Mouse (Mus musculus) CH12.LX (cell line): ENCODE data around the gene Grap2. TPM values are rescaled to one million over a fixed set of nuclear protein-coding genes. Genes with fewer than 3 reads are reported as not detected.

Experiments used
- DNase-seq: peaks from one replicate; pipeline ENCODE4 v3.0.0-alpha.2; 2013; ENCODE audit errors: extremely low read depth
- H3K27ac ChIP-seq: 2 replicates; pipeline ENCODE4 v1.5.1; 2012; ENCODE audit warnings: low read depth, mild to moderate bottlenecking, control low read depth, moderate library complexity; ENCODE audit not compliant: insufficient read depth
- H3K27me3 ChIP-seq: replicated peaks from 2 replicates; pipeline ENCODE3; 2012; ENCODE audit warnings: inconsistent platforms
- H3K36me3 ChIP-seq, 2 experiments: replicated peaks in 1 of 2; 2 replicates each; pipeline versions ENCODE3 to v1.6.1; 2012; ENCODE audit warnings: inconsistent platforms in 1 of 2, low read length in 1 of 2, mild to moderate bottlenecking in 1 of 2, mixed read lengths in 1 of 2, moderate library complexity in 1 of 2; ENCODE audit not compliant: control insufficient read depth in 1 of 2, insufficient read depth in 1 of 2
- H3K4me1 ChIP-seq, 2 experiments: 2 replicates each; pipeline ENCODE4 v1.6.1; 2012; ENCODE audit warnings: inconsistent platforms in 1 of 2, moderate library complexity in 1 of 2; ENCODE audit not compliant: insufficient read depth in 2 of 2, control insufficient read depth in 1 of 2
- H3K4me2 ChIP-seq: 2 replicates; pipeline ENCODE4 v1.6.1; 2012; ENCODE audit warnings: low read depth, mild to moderate bottlenecking, control low read depth; ENCODE audit not compliant: poor library complexity, insufficient read depth, severe bottlenecking
- H3K4me3 ChIP-seq, 3 experiments: fragments of 150-350 bp in 1 of 3; sonication (generic) in 1 of 3; replicated peaks in 1 of 3; 2 replicates each; pipeline versions ENCODE3 to v1.5.1; 2011 to 2012; ENCODE audit warnings: low read depth in 2 of 3, low read length in 2 of 3, mild to moderate bottlenecking in 2 of 3, moderate library complexity in 2 of 3, control low read depth in 1 of 3, improper control_type of control experiment in 1 of 3, inconsistent platforms in 1 of 3, mixed read lengths in 1 of 3; ENCODE audit not compliant: poor library complexity in 1 of 3
- H3K79me2 ChIP-seq: replicated peaks from 2 replicates; pipeline ENCODE4 v1.6.1; 2012; ENCODE audit warnings: mild to moderate bottlenecking, moderate library complexity; ENCODE audit not compliant: control insufficient read depth, poor library complexity, insufficient read depth, severe bottlenecking; ENCODE audit errors: extremely low read depth
- H3K9ac ChIP-seq: 2 replicates; pipeline ENCODE4 v1.6.1; 2012; ENCODE audit warnings: low read depth, mild to moderate bottlenecking, control low read depth, moderate library complexity; ENCODE audit not compliant: insufficient read depth
- H3K9me3 ChIP-seq: replicated peaks from 2 replicates; pipeline ENCODE3; 2012; ENCODE audit warnings: low read length, inconsistent platforms, mixed read lengths
- BHLHE40 ChIP-seq: IDR thresholded peaks from 2 replicates; pipeline ENCODE4 v1.6.1; 2011; ENCODE audit warnings: mild to moderate bottlenecking, low read depth, low read length, improper control_type of control experiment
- CTCF ChIP-seq, 2 experiments: IDR thresholded peaks in 1 of 2; conservative IDR thresholded peaks in 1 of 2; 2 replicates each; pipeline ENCODE4 v1.5.1; 2011 to 2012; ENCODE audit warnings: low read depth in 2 of 2, low read length in 2 of 2, improper control_type of control experiment in 1 of 2, inconsistent platforms in 1 of 2, mild to moderate bottlenecking in 1 of 2, moderate library complexity in 1 of 2
- E2F4 ChIP-seq: IDR thresholded peaks from 2 replicates; pipeline ENCODE4 v1.6.1; 2011; ENCODE audit warnings: low read depth, low read length, improper control_type of control experiment; ENCODE audit not compliant: insufficient replicate concordance
- ELF1 ChIP-seq: IDR thresholded peaks from 2 replicates; pipeline ENCODE4 v1.6.1; 2014; ENCODE audit warnings: low read depth, mild to moderate bottlenecking, inconsistent platforms, low read length, improper control_type of control experiment
- EP300 ChIP-seq: IDR thresholded peaks from 2 replicates; pipeline ENCODE4 v1.6.1; 2011; ENCODE audit warnings: low read length, improper control_type of control experiment
- ETS1 ChIP-seq: conservative IDR thresholded peaks from 2 replicates; pipeline ENCODE4 v1.6.1; 2012; ENCODE audit warnings: low read depth, mild to moderate bottlenecking, inconsistent platforms, low read length, improper control_type of control experiment, moderate library complexity
- GABPA ChIP-seq: IDR thresholded peaks from 2 replicates; pipeline ENCODE4 v1.6.1; 2012; ENCODE audit warnings: low read depth, low read length, improper control_type of control experiment, inconsistent platforms; ENCODE audit not compliant: insufficient replicate concordance
- IRF4 ChIP-seq: IDR thresholded peaks from 2 replicates; pipeline ENCODE4 v1.6.1; 2014; ENCODE audit warnings: low read depth, mild to moderate bottlenecking, inconsistent platforms, low read length, improper control_type of control experiment
- KAT2A ChIP-seq: IDR thresholded peaks from 2 replicates; pipeline ENCODE4 v1.6.1; 2012; ENCODE audit warnings: low read length, improper control_type of control experiment, inconsistent platforms; ENCODE audit not compliant: insufficient replicate concordance
- MAFK ChIP-seq: IDR thresholded peaks from 2 replicates; pipeline ENCODE4 v1.6.1; 2011; ENCODE audit warnings: low read length, improper control_type of control experiment; ENCODE audit not compliant: insufficient replicate concordance
- MEF2A ChIP-seq: IDR thresholded peaks from 2 replicates; pipeline ENCODE4 v1.6.1; 2014; ENCODE audit warnings: low read depth, mild to moderate bottlenecking, inconsistent platforms, low read length, improper control_type of control experiment, borderline replicate concordance
- MXI1 ChIP-seq: IDR thresholded peaks from 2 replicates; pipeline ENCODE4 v1.6.1; 2011; ENCODE audit warnings: mild to moderate bottlenecking, low read depth, low read length, improper control_type of control experiment
- PAX5 ChIP-seq: IDR thresholded peaks from 2 replicates; pipeline ENCODE4 v1.6.1; 2012; ENCODE audit warnings: low read length, inconsistent platforms, mixed read lengths
- RAD21 ChIP-seq: IDR thresholded peaks from 2 replicates; pipeline ENCODE4 v1.6.1; 2011; ENCODE audit warnings: low read depth, mild to moderate bottlenecking, low read length, improper control_type of control experiment, moderate library complexity
- TCF12 ChIP-seq: IDR thresholded peaks from 2 replicates; pipeline ENCODE4 v1.6.1; 2014; ENCODE audit warnings: low read depth, mild to moderate bottlenecking, inconsistent platforms, low read length, improper control_type of control experiment
- USF1 ChIP-seq: IDR thresholded peaks from 2 replicates; pipeline ENCODE4 v1.6.1; 2014; ENCODE audit warnings: low read depth, mild to moderate bottlenecking, inconsistent platforms, low read length, improper control_type of control experiment
- ZMIZ1 ChIP-seq: IDR thresholded peaks from 2 replicates; pipeline ENCODE4 v1.6.1; 2012; ENCODE audit warnings: low read depth, mild to moderate bottlenecking, inconsistent platforms, low read length, improper control_type of control experiment
- ZNF384 ChIP-seq: IDR thresholded peaks from 2 replicates; pipeline ENCODE4 v1.6.1; 2012; ENCODE audit warnings: low read depth, low read length, improper control_type of control experiment, inconsistent platforms
- dilution Hi-C: fragments of 300-500 bp; cut with MboI; formaldehyde crosslinking; loops from 2 replicates; pipeline ENCODE4 v1.14.3; 2020; ENCODE audit warnings: low sequenced_read_pairs; ENCODE audit not compliant: extremely low pct_unique_long_range_greater_than_20kb, extremely low pct_ligation_motif_present
- in situ Hi-C: fragments of 300-500 bp; cut with MboI; formaldehyde crosslinking; loops from 3 replicates; pipeline ENCODE4 v1.14.3; 2019; ENCODE audit warnings: low sequenced_read_pairs, low pct_ligation_motif_present, low pct_unique_long_range_greater_than_20kb, mixed read lengths
- polyA plus RNA-seq: library from polyadenylated mRNA; unstranded; fragments of >175 nt; gene quantifications from 2 replicates; pipeline ENCODE4 v1.2.1, GENCODE M21; 2012; ENCODE audit warnings: low read depth; ENCODE audit not compliant: insufficient read length
- total RNA-seq, 2 experiments: library from RNA; depleted of rRNA; stranded (reverse); fragments of 300-350 nt in 1 of 2; fragments of >200 nt in 1 of 2; gene quantifications; 2 replicates each; pipeline ENCODE4 v1.2.3; 2012 to 2014

The Grap2 gene
- total and polyA plus RNA-seq, 3 experiments: 1.5 to 6.2 (median 5.0) TPM

GRCm38 (mm10) chr15:80620371-80620770 is 48.0 kb downstream of the Grap2 start:
- Histone ChIP-seq H3K79me2 (no peaks in the 10 kb centered on the region), H3K4me2 (peak overlapping the region; percentile 39), H3K27ac (no peak overlapping the region), H3K4me1 (peaks cover 15 to 94% of the 10 kb centered on the region in 2 experiments), H3K27me3 (no peaks in the 10 kb centered on the region), H3K36me3 (peaks cover 0 to 3% of the 10 kb centered on the region in 2 experiments), H3K9me3 (no peaks in the 10 kb centered on the region), H3K4me3 (peak overlapping the region in 1 of 3 experiments; percentile 32), H3K9ac (no peak overlapping the region)
- TF ChIP-seq ZMIZ1 (no peak), MAFK (no peak), CTCF (conservative IDR thresholded peaks at IDR 0.05 in 1 of 2, IDR thresholded peaks at IDR 0.05 in 1 of 2; ENCODE audit: low read depth in 2 of 2, low read length in 2 of 2) (no peak), MXI1 (no peak), USF1 (no peak), E2F4 (no peak), KAT2A (no peak), ZNF384 (no peak)
- no peak for DNase-seq
- dilution Hi-C loops (no loop called here), in situ Hi-C loops (no loop called here)

- H3K27me3 ChIP-seq: no peaks in the 10 kb centered on the region
- DNase-seq: peak; percentile 79
- peaks cover 0 to 21% of the 10 kb centered on the region in 2 experiments for H3K36me3 ChIP-seq
- peak overlapping the region; percentile 86 for H3K4me2 ChIP-seq
- H3K4me1 ChIP-seq: peaks cover 15 to 72% of the 10 kb centered on the region in 2 experiments
- dilution Hi-C loops (no loop called here), in situ Hi-C loops (no loop called here)
- H3K27ac ChIP-seq: peak overlapping the region; percentile 60
- H3K79me2 ChIP-seq: no peaks in the 10 kb centered on the region
- peaks cover 9% of the 10 kb centered on the region for H3K9me3 ChIP-seq
- H3K9ac ChIP-seq: no peak overlapping the region
- H3K4me3 ChIP-seq: peak overlapping the region; percentile 21 to 48 (median 29)
- TF ChIP-seq ELF1: no peak
- peak; percentile 50 for TF ChIP-seq EP300
- TF ChIP-seq BHLHE40: peak; percentile 35; the same call in 1 of the 2 replicates
- no peak for TF ChIP-seq RAD21
- peak; percentile 10; the same call in 1 of the 2 replicates for TF ChIP-seq IRF4
- TF ChIP-seq GABPA: no peak
- peak; percentile 92 for TF ChIP-seq MEF2A
- TF ChIP-seq PAX5: no peak
- peak; percentile 43; the same call in 1 of the 2 replicates for TF ChIP-seq ETS1
- TF ChIP-seq TCF12: peak; percentile 25; the same call in 1 of the 2 replicates
- TF ChIP-seq, all 38 proteins: peak for 6
Observed at GRCm38 (mm10) chr15:80623171-80623837, 50.9 kb downstream of the Grap2 start.
